Mouse (Mus musculus) fat pad, adult 2 months (tissue): ENCODE measurements at regions not wholly inside any gene's neighbourhood (a gene's known extent, or its start where the extent isn't known, plus 50 kb on each side); places are given as distances from the start of the nearest gene placed in this dataset.

Experiments used
- DNase-seq: peaks from one replicate; pipeline ENCODE4 v3.0.0-alpha.2; 2011; ENCODE audit warnings: low read depth, low spot score; ENCODE audit errors: extremely low read depth

DNA sequence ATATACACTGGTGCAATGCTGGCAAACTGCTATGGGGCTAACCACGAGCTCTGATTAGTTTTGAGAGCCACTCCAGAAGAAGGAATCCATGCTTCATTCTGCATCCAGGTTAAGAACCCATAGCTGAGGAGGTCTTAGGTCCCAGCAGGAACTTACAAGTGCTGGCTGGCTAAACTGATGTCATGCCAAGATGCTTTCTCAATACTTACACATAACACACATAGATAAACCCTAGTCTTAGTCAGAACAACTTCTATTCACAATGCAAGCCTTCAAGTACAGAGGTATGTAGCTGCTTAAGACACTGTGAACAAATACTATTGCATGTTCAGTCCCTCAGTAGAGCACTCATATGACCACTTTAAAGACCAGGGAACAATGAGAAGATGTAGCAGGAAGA, 352.1 kb upstream of the Arid1b start:
- peak; percentile 98 for DNase-seq

DNA sequence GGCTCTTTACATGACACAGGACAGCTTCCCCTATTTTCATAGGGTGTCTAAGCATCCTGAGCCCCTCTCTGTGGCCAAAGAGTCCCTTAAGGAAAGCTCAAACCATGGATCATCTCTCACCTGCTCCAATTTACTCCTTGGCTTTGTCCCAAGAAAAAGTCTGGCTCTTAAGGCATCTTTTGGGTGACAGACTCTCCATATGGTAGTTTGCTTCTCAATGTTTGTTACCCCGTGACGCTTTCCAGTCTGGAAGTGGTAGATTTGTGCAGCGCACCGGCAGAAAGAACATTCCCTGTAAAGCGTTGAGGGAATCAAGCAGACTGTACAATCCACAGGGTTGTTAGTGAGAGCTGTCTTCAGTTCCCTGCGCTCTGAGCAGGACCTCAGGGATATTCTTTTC, 350.8 kb upstream of the Arid1b start:
- no peak for DNase-seq

DNA sequence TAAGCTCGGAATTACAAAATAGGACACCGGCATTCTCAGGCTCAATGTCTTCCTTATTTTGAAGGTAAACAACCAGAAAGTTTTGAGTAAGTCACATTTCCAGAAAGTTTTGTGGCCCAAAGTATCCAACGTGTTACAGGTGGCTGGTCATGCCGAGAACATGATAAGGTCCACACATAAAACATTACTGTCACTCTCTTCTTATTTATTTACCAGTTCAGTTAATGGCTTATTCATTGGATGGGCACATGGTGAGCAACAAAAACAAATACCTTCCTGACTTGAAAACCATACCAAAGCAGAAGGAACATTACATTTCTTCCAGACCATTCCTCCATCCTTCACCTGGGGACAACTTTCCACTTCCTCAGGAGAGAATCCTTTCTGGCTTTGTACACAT, 345.5 kb upstream of the Arid1b start:
- no peak for DNase-seq

DNA sequence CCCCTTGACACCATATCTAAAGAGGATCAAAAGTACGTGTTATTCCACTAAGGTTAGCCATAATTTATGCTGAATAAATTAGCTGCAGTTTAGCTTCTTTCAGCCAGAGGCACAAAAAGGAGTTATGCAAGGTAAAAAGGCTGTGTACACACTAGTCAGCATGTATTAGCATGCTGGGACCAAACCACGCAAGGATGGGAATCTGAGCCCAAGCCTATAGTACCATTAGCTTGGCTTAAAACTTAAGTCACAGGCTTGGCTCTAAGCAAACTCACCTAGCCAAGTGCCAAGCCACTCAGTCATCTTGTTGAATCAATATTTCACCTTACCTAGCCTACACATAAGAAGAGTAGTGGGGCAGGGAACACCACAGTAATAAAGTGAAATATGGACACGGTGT, 339.9 kb upstream of the Arid1b start:
- peak; percentile 94 for DNase-seq

DNA sequence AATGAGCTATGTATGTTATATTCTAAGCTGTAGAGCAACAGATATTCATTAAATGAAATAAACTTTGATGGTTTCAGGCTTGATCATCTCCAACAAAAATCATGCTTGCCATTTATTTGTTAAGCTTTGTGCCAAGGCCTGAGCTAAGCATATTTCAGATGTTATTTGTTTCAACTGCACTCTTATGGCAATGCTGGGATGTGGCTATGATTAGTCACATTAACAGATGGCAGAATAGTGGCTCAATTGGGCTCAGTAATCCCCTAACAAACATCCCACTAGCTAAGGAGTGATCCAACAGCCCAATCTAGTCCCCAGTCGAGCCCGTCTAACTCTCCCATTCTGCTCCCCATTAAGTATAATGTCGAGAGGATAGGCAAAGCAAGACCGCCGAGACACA, 332.1 kb upstream of the Arid1b start:
- DNase-seq, result no peak

DNA sequence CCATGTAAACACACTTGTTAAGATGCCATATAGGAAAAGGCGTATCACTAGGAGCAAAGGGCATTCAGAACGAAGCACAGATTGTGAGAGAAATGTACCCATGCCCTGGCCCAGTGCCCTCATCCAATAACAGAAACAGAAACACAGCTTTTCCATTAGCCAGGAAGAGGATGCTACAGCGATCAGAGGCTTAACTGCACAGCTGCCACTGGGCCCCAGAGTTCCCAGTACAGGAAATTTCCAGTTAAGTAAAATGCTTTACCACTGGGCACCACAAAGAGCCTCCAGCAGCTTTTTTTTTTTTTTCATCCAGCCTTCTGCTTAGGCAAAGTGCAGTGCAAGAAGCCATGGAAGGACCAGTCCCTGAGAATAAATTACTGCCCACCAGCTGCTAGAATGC, 325.6 kb upstream of the Arid1b start:
- DNase-seq, result no peak

DNA sequence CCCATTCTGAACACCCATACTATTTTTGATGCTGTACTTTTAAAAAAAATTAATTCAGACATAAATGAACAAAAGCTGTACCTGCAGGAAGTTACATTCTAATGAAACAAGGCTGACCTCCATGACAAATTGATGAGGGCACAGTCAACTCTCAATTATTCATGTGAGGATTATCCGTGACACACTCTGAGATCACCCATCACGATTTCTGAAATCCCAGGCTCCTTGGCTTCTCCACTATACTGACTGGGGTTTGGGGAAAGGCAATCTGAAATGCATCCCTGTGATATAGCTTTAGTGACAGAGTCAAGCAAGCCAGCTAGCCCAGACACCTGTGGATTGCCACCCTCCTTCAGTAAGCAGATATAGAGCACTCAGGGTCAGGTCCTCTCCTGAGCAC, 320.9 kb upstream of the Arid1b start:
- no peak for DNase-seq

DNA sequence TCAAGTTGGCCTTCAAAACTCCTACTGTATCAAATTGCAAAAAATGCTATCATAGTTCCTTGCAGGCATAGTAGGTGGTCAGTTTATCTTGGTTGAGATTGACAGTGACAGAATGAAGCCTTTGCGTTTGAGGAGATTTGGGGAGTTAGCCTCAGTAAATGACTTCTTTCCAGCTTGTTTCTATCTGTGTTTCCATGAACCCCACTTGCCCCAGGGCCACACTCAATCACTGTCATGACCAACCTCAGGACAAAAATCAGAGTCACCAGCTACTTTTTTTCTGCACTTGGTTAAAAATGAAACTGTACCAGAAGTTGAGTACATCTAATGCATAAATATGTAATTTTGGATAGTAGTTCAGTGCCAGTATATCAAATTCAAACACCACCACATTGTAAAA, 287.7 kb upstream of the Arid1b start:
- DNase-seq, result no peak

DNA sequence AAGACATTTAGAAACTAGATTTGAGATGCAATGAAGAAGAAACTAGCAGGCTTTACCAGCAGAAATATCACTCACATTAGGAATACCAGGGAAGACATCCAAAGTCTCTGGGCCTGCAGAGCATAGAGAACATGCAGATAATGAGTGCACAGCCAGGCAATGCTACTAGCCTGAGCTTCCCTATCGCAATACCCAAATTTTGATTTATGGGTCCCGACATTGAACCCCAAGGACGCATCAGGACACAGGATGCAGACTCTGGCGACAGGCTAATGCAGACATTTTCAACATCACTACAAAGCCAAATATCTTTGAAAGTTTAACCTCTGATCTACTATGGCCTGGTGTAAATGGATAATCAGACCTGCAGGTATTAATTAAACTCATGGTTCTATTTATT, 273.1 kb upstream of the Arid1b start:
- no peak for DNase-seq

DNA sequence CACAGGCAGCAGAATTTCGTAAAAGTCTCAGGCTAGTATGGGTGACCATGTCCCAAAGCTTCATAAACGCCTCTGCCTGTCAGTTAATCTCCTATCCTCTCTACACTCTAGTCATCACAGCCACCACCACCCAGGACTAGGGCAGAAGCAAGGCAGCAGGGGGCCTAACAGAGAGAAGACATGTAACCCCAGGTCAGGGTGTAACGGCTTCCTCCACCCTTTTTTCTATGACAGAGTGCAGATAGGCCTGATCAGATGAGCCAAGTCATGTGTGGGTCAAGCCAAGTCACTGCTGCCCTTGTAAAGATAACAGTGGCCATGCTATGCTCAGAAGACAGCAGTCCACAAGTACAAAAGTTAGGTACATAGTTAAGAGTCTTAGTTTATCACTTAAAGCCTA, 270.1 kb upstream of the Arid1b start:
- no peak for DNase-seq

DNA sequence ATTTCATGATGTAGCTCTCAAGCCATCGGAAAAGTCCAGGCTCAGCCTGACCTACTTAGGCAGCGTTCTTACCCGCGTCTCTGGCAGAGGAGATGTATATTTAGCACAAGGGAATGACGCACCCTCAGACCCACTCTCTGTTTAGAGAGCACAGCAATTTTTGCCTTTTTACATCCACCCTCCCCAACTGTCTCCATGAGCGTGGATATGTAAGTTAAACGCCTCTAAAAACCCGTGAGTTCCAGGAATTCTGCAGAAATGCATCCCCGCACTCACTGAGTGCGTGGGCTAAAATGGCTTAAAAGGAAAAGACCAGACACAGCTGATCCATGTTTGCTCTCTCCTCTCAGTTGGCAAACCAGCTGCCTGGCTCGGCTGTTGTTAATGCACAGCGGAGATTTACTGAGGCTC, 267.8 kb upstream of the Arid1b start:
- no peak for DNase-seq

DNA sequence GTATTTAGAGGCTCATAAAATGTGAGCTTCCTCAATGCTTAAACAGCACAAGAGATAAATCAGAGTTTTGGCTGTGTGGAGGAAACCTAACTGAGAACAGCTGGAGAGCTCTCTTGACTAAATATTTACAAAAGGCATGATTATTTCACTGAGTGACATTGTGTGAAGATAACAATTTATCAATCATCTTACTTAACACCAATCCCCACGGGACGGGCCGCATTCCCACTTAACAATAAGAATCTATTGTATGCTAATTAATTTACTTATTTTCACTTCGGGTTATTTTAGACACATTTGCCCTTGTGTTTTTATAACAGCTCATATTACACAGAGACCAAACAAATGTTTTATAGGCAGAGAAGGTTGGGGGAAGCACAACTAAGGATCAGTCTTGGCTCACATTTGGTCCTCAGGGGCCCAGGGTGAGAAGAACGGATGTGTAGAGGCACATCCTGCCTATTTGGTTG, 259.7 kb upstream of the Arid1b start:
- DNase-seq, result no peak

DNA sequence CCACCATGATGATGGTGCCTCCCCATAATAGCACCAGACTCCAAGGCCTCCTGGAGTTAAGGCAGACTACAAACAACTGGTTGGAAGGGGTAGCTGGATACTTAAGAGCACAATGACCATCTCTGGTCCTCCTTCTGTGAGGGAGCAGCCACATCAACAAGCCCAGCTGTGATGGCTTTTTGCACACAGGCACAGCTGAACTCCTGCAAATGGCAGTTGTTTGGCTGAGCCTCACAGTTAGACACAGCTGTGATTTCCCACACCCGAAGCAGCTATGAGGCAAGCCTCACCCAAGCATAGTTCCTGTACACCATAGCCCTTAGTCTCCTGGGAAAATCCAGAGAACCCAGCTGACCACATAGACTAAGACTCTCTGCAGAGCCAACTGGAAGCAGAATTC, 258.9 kb upstream of the Arid1b start:
- DNase-seq, result no peak

DNA sequence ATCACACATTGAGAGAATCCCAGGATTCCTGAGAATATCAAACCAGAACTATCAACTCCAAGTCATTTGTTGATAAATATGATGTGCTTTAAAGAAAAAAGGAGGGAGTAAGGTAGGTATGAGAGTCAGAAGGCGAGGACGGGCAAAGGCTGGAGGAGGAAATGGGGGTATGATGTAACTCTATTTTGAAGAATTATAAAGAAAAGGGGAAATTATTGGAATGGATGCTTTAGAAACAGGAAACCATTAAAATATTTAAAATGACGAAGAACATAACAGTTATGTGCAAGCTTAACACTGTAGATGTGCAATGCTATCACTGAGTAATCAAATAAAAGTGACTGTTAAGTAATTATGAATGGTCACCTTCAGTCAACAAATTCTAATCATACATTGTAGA, 257.4 kb upstream of the Arid1b start:
- no peak for DNase-seq

DNA sequence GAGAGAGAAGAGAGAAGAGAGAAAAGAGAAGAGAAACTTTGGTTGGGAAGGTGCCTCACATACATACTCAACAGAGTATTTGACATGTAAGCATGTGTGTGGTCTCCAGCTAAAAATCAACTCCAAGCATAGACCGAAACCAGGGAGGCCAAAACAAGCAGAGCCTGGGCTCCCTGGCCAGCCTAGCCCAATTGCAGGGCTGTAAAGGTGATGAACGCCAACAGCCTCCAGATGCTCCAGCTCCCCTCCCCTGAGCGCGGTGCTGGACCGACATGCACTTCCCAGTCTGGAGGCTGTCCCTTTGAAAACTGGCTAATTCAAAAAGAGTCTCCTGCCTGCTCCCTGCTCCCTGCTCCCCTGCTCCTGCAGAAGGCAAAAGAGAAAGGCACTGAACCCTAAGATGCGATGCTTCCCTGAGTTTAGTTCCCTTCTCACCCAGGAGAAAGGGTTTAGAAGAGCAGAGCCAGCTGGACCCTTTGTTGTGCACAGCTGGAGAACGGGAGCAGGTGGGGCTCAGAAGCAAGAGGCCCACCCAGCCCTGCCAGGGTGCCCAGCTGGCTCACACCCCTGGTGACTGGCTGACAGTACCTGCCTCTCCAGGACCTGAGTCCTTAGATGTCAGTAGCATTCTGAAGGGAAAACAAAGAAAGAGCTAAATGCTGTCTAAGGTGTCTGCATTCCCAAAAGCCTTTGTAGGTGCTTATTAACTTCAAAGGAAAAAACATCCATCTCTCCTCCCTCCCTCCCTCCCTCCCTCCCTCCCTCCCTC, 255.2 kb upstream of the Arid1b start:
- no peak for DNase-seq

DNA sequence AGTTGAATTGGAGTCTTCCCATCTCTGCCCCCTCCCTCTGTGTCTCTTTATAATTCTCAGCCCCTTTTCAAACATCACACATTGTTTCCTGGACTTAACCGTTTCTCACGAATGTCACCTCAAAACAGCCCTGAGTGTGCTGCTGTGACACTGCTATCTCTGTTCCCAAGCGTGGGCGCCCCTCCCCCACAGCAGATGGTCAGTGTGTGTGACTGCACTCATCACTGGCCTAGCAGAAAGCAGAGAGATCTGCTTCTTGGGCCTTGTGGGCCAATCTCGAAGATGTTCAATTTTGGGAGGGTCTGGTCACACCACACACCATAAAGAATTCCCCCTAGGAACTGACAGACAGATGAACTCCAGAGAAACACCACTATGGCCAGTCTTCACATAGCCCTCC, 253.3 kb upstream of the Arid1b start:
- no peak for DNase-seq

DNA sequence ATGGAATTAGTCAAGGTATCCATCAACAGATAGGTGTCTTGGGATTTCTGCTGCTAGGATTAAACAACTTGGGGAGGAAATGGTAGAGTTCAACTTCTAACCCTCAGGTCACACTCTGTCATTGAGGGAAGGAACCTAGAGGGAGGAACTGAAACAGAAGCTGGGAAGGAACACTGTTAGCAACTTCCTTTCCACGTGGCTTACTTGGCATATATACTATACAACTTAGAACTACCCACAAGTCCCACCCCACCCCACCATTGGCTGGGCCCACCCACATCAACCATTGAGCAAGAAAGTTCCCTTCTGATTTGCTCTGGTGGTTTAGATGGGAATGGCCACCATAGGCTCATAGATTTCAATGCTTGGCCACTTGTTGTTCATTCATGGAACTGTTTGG, 251.8 kb upstream of the Arid1b start:
- DNase-seq, result no peak

DNA sequence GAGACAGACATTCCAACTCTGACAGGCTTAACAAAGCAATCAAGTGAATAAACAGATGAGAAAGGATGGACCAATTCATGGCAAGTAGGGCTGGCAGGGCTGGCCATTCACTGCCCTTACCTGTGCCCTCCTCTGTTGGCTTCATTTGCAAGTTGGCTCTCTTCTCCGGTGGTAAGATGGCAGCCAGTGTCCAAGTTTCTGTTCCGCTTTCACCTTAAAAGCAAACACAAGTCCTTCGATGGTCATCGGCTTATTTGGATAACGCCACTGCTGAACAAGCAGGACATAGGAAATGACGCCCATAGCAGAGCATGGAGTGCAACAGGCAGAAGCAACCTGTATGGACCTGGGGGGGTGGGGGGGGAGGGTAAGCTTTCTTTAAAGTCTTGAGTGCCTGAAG, 231.2 kb upstream of the Arid1b start:
- DNase-seq, result no peak

DNA sequence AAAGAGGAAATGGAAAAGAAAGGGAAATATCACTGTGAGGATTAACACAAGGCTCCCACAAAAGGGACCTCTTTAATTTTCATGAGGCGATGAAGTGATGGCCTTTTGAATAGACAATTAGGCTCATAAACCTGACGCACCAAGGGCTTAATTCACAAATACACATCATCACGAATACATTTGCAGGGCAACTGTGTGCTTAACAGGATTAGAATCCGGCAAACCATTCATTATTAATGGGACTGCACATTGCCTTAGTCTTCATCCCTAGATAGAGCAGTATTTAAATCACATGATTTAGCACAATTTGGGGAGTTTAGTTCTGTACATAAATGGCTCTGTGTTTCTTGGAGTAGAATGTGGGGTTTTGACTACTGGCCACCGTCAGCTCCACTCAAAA, 228.4 kb upstream of the Arid1b start:
- no peak for DNase-seq

DNA sequence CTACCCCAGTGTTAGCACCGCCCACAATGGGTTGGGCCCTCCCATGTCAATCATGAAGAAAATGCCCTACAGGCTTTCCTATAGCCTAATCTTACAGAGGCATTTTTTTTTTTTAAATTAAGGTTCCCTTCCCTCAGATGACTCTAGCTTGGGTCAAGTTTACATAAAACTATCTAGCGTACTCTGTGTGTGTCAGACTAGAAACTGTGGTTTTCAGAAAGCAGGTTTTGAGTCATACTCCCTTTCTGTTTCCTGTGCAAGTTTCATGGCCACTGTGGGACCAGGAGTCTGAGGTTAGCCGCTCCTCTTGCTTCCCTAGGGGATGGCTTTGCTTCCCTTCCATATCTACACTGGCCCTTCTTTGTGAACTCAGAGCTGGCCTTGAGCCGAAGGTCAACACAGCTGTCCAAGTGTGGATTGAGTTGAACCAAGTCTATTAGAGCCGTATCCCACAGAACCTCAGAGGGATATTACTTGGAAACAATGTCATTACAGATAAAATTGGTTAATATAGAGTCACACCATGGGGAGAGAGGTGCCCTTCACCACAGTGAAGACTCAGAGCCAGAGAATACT, 226.1 kb upstream of the Arid1b start:
- DNase-seq, result no peak

DNA sequence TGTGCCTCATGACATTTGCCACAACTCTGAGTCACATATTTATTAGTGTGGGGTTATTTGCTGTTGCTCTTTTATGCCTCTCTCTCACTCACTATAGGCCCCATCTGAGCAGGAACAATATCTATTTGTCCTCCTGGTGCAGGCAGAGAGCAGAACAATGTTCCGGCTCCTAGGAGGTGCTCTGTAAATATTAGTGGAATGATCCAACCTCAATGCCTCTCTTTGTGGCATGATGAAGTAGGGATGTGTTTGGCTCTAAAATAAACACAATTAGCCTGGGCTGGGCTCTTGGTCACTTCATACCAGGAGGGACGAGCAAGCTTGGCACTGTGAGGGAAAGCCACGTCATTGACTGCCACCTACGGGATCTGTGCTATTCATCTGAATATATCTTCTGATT, 224.8 kb upstream of the Arid1b start:
- DNase-seq, result no peak

DNA sequence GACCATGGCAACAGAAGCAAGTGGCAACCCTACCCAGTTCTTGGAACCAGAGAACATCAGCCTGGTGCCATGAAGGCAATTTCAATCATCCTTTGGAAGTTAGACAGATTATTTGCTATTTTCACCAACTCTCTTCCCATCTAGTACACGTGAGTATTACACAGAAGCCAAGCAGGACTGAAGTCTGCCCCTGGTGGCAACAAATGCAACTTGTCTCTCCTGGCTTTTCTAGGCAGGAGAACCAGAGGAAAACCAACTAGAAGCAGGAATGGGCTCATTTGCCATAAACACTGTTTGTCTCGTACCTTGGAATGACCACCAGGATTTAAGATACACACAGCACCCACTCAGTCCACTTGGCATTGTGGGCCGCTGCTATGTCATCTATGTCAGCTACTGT, 224.1 kb upstream of the Arid1b start:
- no peak for DNase-seq

DNA sequence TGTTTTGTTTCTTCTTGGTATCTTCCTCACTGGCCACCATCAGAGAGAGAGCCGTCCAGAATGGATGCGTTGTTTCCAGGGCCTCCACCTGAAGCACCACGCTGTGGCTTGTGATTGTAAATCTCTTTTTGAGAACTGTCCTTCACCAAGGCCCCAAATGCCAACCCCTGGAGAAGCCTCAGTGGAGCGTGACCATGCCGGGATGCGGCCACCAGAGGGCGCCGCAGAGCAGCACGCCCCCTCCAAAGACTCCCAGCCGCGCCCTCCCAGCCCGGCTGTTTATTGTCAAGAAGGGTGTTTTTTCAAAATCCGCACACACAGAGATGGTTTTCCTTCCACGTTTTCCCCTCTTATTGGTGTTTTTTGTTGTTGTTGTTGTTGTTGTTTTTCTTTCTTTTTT, 216.0 kb upstream of the Arid1b start:
- no peak for DNase-seq
